21 mouse cellular contexts compared by ENCODE assay signal in genomic region chr9:14720384-14720783, GRCm38 (mm10). TPM values are rescaled to one million over a fixed set of nuclear protein-coding genes. Genes with fewer than 3 reads are reported as not detected.
"Had no signal": no experiment of that assay in that cellular context is flagged by ENCODE, and none has a peak within 500 bp of the region (broad histone marks: within the 10 kb centered on the region; RNA-seq: fewer than 3 reads in every experiment).

No protein-coding gene starts in this region.

- H3K4me2 ChIP-seq: neural tube, embryonic 15.5 days; stomach, embryonic 15.5 days had no signal

- DNase-seq: retina, postnatal 1 day; right cerebral cortex, adult 18-20 months; right cerebral cortex, postnatal 14 days; right cerebral cortex, postnatal 25 days; right cerebral cortex, postnatal 4 days; spleen, adult 18-20 months; thymus, adult 18-20 months; thymus, adult 2 months; thymus, postnatal 14 days; thymus, postnatal 25 days; thymus, postnatal 36 days; thymus, postnatal 4 days had no signal

- H3K9ac ChIP-seq: neural tube, embryonic 15.5 days; stomach, embryonic 15.5 days had no signal

- H3K27me3 ChIP-seq: neural tube, embryonic 15.5 days; stomach, embryonic 15.5 days had no signal

- H3K27ac ChIP-seq: neural tube, embryonic 15.5 days; stomach, embryonic 15.5 days; stomach, postnatal 0 days had no signal

- H3K36me3 ChIP-seq: neural tube, embryonic 15.5 days; stomach, embryonic 15.5 days had no signal

- H3K4me1 ChIP-seq: neural tube, embryonic 15.5 days had no signal

- H3K4me3 ChIP-seq: neural tube, embryonic 15.5 days; stomach, embryonic 15.5 days had no signal

- H3K9me3 ChIP-seq: neural tube, embryonic 15.5 days; stomach, embryonic 15.5 days had no signal

RNA-seq across cellular contexts. Expression of gene Piwil4, which starts 20.1 kb away (rescaled TPM):
- total RNA-seq: neutrophil, adult 5-6 weeks had no signal

RNA-seq across cellular contexts. Expression of gene 1700012B09Rik, which starts 50.4 kb away (rescaled TPM):
- total RNA-seq: neutrophil, adult 5-6 weeks had no signal
- polyA plus RNA-seq: small intestine, adult 2 months; spleen, adult 2 months; stomach, embryonic 14.5 days; stomach, embryonic 15.5 days; stomach, embryonic 16.5 days; stomach, postnatal 0 days; urinary bladder, adult 2 months had no signal
